25 mouse cellular contexts compared by ENCODE assay signal in the genomic region with DNA sequence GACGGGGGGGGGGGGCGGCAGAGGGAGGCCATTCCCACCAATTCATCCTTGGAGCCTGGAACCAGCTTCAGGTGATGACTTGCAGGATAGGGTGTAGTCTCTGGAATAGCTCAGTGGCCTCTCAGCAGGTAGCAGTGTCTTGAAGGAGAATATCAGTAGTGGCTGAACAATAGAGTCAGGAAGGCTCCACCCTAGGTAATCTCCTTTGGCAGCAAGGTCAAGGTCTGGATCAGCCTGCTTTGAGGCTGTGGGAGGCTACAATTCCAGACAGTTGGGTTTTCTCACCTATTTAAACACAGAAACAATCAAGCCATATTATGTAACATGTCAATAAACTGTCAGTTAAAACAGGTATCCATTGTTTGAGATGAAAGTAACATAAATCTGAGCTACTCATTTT.
"Had no signal": no experiment of that assay in that cellular context is flagged by ENCODE, and none has a peak within 500 bp of the region (broad histone marks: within the 10 kb centered on the region; RNA-seq: fewer than 3 reads in every experiment).

No protein-coding gene starts in this region.

- DNase-seq: gastrocnemius, postnatal 14 days; gastrocnemius, postnatal 36 days; heart, adult 11 months; heart, adult 2 months; heart, postnatal 14 days; heart, postnatal 36 days; kidney, adult 11 months; kidney, adult 2 months; kidney, adult 9 months; kidney, postnatal 14 days; kidney, postnatal 36 days; layer of hippocampus, adult 9-11 months; layer of hippocampus, postnatal 36 days; left cerebral cortex, postnatal 4 days had no signal

- H3K4me1 ChIP-seq: heart, embryonic 13.5 days; heart, embryonic 15.5 days; hindbrain, embryonic 13.5 days; hindbrain, embryonic 15.5 days; kidney, embryonic 15.5 days; limb, embryonic 13.5 days; limb, embryonic 15.5 days; liver, embryonic 12.5 days had no signal

- H3K27ac ChIP-seq: heart, adult 2 months; heart, embryonic 13.5 days; heart, embryonic 15.5 days; hindbrain, embryonic 13.5 days; hindbrain, embryonic 15.5 days; hindbrain, postnatal 0 days; kidney, embryonic 15.5 days; kidney, postnatal 0 days; limb, embryonic 13.5 days; limb, embryonic 15.5 days; liver, embryonic 12.5 days; liver, embryonic 14.5 days had no signal

- H3K36me3 ChIP-seq: heart, embryonic 13.5 days; heart, embryonic 15.5 days; hindbrain, embryonic 13.5 days; hindbrain, embryonic 15.5 days; kidney, embryonic 15.5 days; limb, embryonic 13.5 days; limb, embryonic 15.5 days; liver, embryonic 12.5 days had no signal

- H3K9me3 ChIP-seq: heart, embryonic 13.5 days; heart, embryonic 15.5 days; hindbrain, embryonic 13.5 days; hindbrain, embryonic 15.5 days; kidney, embryonic 15.5 days; limb, embryonic 13.5 days; limb, embryonic 15.5 days had no signal

- H3K9ac ChIP-seq: heart, embryonic 13.5 days; heart, embryonic 15.5 days; hindbrain, embryonic 13.5 days; hindbrain, embryonic 15.5 days; kidney, embryonic 15.5 days; limb, embryonic 13.5 days; limb, embryonic 15.5 days; liver, embryonic 12.5 days; liver, embryonic 14.5 days had no signal

- H3K4me3 ChIP-seq: heart, adult 2 months; heart, embryonic 13.5 days; heart, embryonic 15.5 days; hindbrain, embryonic 13.5 days; hindbrain, embryonic 15.5 days; kidney, embryonic 15.5 days; limb, embryonic 13.5 days; limb, embryonic 15.5 days; liver, embryonic 12.5 days had no signal

- H3K27me3 ChIP-seq: heart, embryonic 13.5 days; heart, embryonic 15.5 days; hindbrain, embryonic 13.5 days; hindbrain, embryonic 15.5 days; kidney, embryonic 15.5 days; limb, embryonic 13.5 days; limb, embryonic 15.5 days; liver, embryonic 12.5 days had no signal
